Mouse (Mus musculus) lung, adult 2 months (tissue): ENCODE measurements around the gene Cmss1.

Experiments
- CTCF ChIP-seq: fragments of 200-500 bp; IDR thresholded peaks from 2 replicates; pipeline ENCODE4 v1.5.1; 2011; ENCODE audit warnings: mild to moderate bottlenecking, low read length, control low read depth; ENCODE audit not compliant: insufficient read depth
- POLR2A ChIP-seq: fragments of 200-500 bp; IDR thresholded peaks from 2 replicates; pipeline ENCODE4 v1.6.1; 2011; ENCODE audit warnings: low read depth, mild to moderate bottlenecking, control low read depth, low read length, borderline replicate concordance; ENCODE audit errors: extremely low read depth

DNA sequence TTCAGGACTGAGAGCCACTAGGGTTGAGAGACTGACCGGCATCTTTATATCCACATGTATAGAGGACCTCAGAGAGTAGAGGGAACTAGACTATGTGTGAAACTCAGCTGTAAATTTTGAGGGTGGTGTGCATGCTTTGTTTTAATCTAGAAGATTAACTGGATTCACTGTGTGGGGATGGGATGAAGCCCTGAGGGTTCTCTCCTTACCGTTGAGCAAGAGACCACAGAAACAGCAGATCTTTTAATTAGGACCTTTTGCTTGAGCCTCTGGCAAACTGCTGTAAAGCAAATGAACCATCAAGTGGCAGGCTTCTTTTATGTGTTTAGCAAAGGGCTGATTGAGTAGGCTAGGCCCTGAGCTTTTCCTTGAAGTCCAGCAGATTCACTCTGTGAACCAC is 150.7 kb downstream of the Cmss1 start:
- TF ChIP-seq CTCF (no peak), POLR2A (no peak)
